Mouse (Mus musculus) ES-E14 (cell line): ENCODE data around the gene Rbfox2.

Source experiments
- HCFC1 ChIP-seq: IDR thresholded peaks from 2 replicates; pipeline ENCODE4 v1.6.1; 2012; ENCODE audit warnings: low read length, inconsistent platforms, borderline replicate concordance; ENCODE audit not compliant: insufficient read depth
- MAFK ChIP-seq: IDR thresholded peaks from 2 replicates; pipeline ENCODE4 v1.6.1; 2014; ENCODE audit warnings: mild to moderate bottlenecking, low read depth, low read length, inconsistent platforms; ENCODE audit not compliant: insufficient read depth
- ZC3H11A ChIP-seq: IDR thresholded peaks from 2 replicates; pipeline ENCODE4 v1.6.1; 2012; ENCODE audit warnings: low read depth, mild to moderate bottlenecking, inconsistent platforms, low read length, borderline replicate concordance
- ZNF384 ChIP-seq: IDR thresholded peaks from 2 replicates; pipeline ENCODE4 v1.6.1; 2012; ENCODE audit warnings: low read depth, low read length, inconsistent platforms

- TF ChIP-seq ZC3H11A (no peak), MAFK (no peak), ZNF384 (no peak), HCFC1 (no peak)
These were observed 184.6 kb downstream of the Rbfox2 start for GRCm38 (mm10) chr15:77122208-77122607.
